Mouse (Mus musculus): ENCODE results near the gene Ide. TPM values are rescaled to one million over a fixed set of nuclear protein-coding genes. Genes with fewer than 3 reads are reported as not detected.

Ide gene
- total RNA-seq (2021), result 100 to 1,000 TPM; 109 to 147 TPM

GRCm38 (mm10) chr19:37337752-37338151 is at the start of gene Ide:
Ide (minus strand) TSS chr19:37337852.
- intact Hi-C loops (cut with DNase I), result no loop called here
- no peak for DNase-seq

- DNase-seq, result no peak
- intact Hi-C loops (cut with DNase I), result no loop called here
These were observed 48.5 kb upstream of the Ide start for GRCm38 (mm10) chr19:37386126-37386525.

- intact Hi-C loops (cut with DNase I), result loop anchor here (1.0 kb wide), 1 partner anchor 467 kb away; no protein-coding TSS in a partner anchor
- DNase-seq, result no peak
These were observed 41.2 kb upstream of the Ide start for GRCm38 (mm10) chr19:37378816-37379215.

GRCm38 (mm10) chr19:37377404-37377990 is 39.8 kb upstream of the Ide start:
- intact Hi-C loops (cut with DNase I), result no loop called here
- no peak for DNase-seq

- intact Hi-C loops (cut with DNase I), result no loop called here
These were observed 39.2 kb upstream of the Ide start for GRCm38 (mm10) chr19:37376841-37377240.

GRCm38 (mm10) chr19:37375755-37376615 is 38.3 kb upstream of the Ide start, which contains the start of gene Kif11:
Kif11 (plus strand) TSS chr19:37376403.
- intact Hi-C loops (cut with DNase I), result no loop called here
- peak; percentile 98 to 100 for DNase-seq

More at GRCm38 (mm10) chr19:37376841-37377240, 39.2 kb upstream of the Ide start:
- DNase-seq, result no peak

GRCm38 (mm10) chr19:37374941-37375754 is 37.5 kb upstream of the Ide start:
- DNase-seq, result peak in 1 of 2 experiments; percentile 18
- intact Hi-C loops (cut with DNase I), result no loop called here

GRCm38 (mm10) chr19:37370356-37370755 is 32.7 kb upstream of the Ide start:
- no peak for DNase-seq
- intact Hi-C loops (cut with DNase I), result no loop called here

GRCm38 (mm10) chr19:37369921-37370320 is 32.3 kb upstream of the Ide start:
- intact Hi-C loops (cut with DNase I), result no loop called here
- no peak for DNase-seq

GRCm38 (mm10) chr19:37368990-37369389 is 31.3 kb upstream of the Ide start:
- DNase-seq, result no peak
- intact Hi-C loops (cut with DNase I), result no loop called here

- intact Hi-C loops (cut with DNase I), result no loop called here
- DNase-seq, result no peak
These were observed 25.7 kb upstream of the Ide start for GRCm38 (mm10) chr19:37363128-37363939.

- no peak for DNase-seq
- intact Hi-C loops (cut with DNase I), result no loop called here
These were observed 24.9 kb upstream of the Ide start for GRCm38 (mm10) chr19:37362545-37362944.

- intact Hi-C loops (cut with DNase I), result no loop called here
These were observed 22.4 kb upstream of the Ide start for GRCm38 (mm10) chr19:37360044-37360443.

GRCm38 (mm10) chr19:37353331-37353730 is 15.7 kb upstream of the Ide start:
- DNase-seq, result no peak
- intact Hi-C loops (cut with DNase I), result no loop called here

More at GRCm38 (mm10) chr19:37360044-37360443, 22.4 kb upstream of the Ide start:
- no peak for DNase-seq

GRCm38 (mm10) chr19:37352756-37353155 is 15.1 kb upstream of the Ide start:
- no peak for DNase-seq
- intact Hi-C loops (cut with DNase I), result no loop called here

- intact Hi-C loops (cut with DNase I), result no loop called here
- no peak for DNase-seq
These were observed 11.3 kb upstream of the Ide start for GRCm38 (mm10) chr19:37348952-37349351.

GRCm38 (mm10) chr19:37348331-37348730 is 10.7 kb upstream of the Ide start:
- intact Hi-C loops (cut with DNase I), result no loop called here
- DNase-seq, result peak; percentile 37 to 51

GRCm38 (mm10) chr19:37346258-37346657 is 8.6 kb upstream of the Ide start:
- intact Hi-C loops (cut with DNase I), result no loop called here
- DNase-seq, result no peak

- no peak for DNase-seq
- intact Hi-C loops (cut with DNase I), result no loop called here
These were observed 6.2 kb upstream of the Ide start for GRCm38 (mm10) chr19:37343899-37344298.

- intact Hi-C loops (cut with DNase I), result no loop called here
These were observed 3.3 kb upstream of the Ide start for GRCm38 (mm10) chr19:37340931-37341330.

More at GRCm38 (mm10) chr19:37340931-37341330, 3.3 kb upstream of the Ide start:
- DNase-seq, result no peak
